Mouse (Mus musculus) lung, postnatal 0 days (tissue): Measurements from ENCODE around the gene Hoxc11.

Experiments
- CTCF ChIP-seq: IDR thresholded peaks from 2 replicates; pipeline ENCODE4 v1.5.1; 2016; ENCODE audit warnings: antibody characterized with exemption, mild to moderate bottlenecking
- EP300 ChIP-seq: IDR thresholded peaks from 2 replicates; pipeline ENCODE4 v1.6.1; 2016; ENCODE audit warnings: antibody characterized with exemption, mild to moderate bottlenecking, control low read depth

DNA sequence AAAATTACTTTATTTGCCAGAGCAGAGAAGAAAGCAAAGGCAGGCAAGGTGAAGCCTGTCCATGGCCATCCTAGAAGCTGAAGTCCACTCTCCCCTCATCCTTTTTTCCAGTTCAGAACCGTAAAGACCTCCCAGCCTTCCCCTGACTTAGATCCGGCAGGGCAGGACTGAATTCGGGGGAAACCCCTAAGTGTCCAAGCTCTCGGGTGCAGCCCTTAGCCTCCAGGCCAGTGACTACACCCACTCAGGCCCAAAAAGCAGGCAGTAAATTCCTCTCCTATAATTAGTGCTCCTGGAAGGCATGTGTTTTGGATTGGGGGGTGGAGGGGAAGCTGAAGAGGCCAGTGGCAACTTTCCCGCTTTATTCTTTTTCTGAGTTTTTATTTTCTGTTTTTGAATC lies 51.6 kb downstream of the Hoxc11 start:
- no peak for TF ChIP-seq CTCF
- no peak for TF ChIP-seq EP300
